Mouse (Mus musculus) C2C12 (cell line): Measurements from ENCODE around the gene Comp. TPM values are rescaled to one million over a fixed set of nuclear protein-coding genes. Genes with fewer than 3 reads are reported as not detected.

Source experiments
- H3K27me3 ChIP-seq: one replicate; pipeline ENCODE4 v1.6.1; 2011; ENCODE audit not compliant: control insufficient read depth, insufficient read depth, insufficient read length
- H3K36me3 ChIP-seq: one replicate; pipeline ENCODE4 v1.6.1; 2011; ENCODE audit not compliant: control insufficient read depth, insufficient read depth
- H3K4me3 ChIP-seq: one replicate; pipeline ENCODE4 v1.5.1; 2011; ENCODE audit warnings: mild to moderate bottlenecking, control low read depth; ENCODE audit not compliant: poor library complexity, insufficient read depth, severe bottlenecking
- H3K79me2 ChIP-seq: one replicate; pipeline ENCODE4 v1.6.1; 2011; ENCODE audit not compliant: control insufficient read depth, insufficient read depth
- H3K79me3 ChIP-seq: one replicate; pipeline ENCODE4 v1.6.1; 2011; ENCODE audit warnings: low read depth, control low read depth
- H3ac ChIP-seq: one replicate; pipeline ENCODE3; 2011; ENCODE audit warnings: low read depth; ENCODE audit not compliant: control insufficient read depth, insufficient read length
- CEBPB ChIP-seq: IDR thresholded peaks from one replicate; pipeline ENCODE4 v1.6.1; 2011; ENCODE audit warnings: low read depth, mild to moderate bottlenecking, control low read depth, moderate library complexity
- CTCF ChIP-seq: IDR thresholded peaks from one replicate; pipeline ENCODE4 v1.5.1; 2011; ENCODE audit not compliant: control insufficient read depth, insufficient read depth, insufficient read length
- FOSL1 ChIP-seq: IDR thresholded peaks from one replicate; pipeline ENCODE4 v1.8.0; 2011; ENCODE audit warnings: mild to moderate bottlenecking, low read length; ENCODE audit not compliant: poor library complexity, insufficient read depth, severe bottlenecking
- MAX ChIP-seq: IDR thresholded peaks from one replicate; pipeline ENCODE4 v1.6.1; 2011; ENCODE audit warnings: mild to moderate bottlenecking, control low read depth
- MYOD1 ChIP-seq: IDR thresholded peaks from one replicate; pipeline ENCODE4 v1.6.1; 2011; ENCODE audit warnings: low read depth; ENCODE audit not compliant: control insufficient read depth, insufficient read length
- MYOG ChIP-seq: IDR thresholded peaks from one replicate; pipeline ENCODE4 v1.6.1; 2011; ENCODE audit not compliant: control insufficient read depth, insufficient read length; ENCODE audit errors: extremely low read depth
- USF1 ChIP-seq: IDR thresholded peaks from one replicate; pipeline ENCODE4 v1.6.1; 2011; ENCODE audit warnings: low read depth, mild to moderate bottlenecking, control low read depth, moderate library complexity
- polyA plus RNA-seq: library from polyadenylated mRNA; unstranded; fragments of >200 nt; fragmentation: generic; extraction: Trizol; gene quantifications from one replicate; pipeline ENCODE4 v1.2.1, GENCODE M21; 2012; ENCODE audit warnings: missing spikeins

The Comp gene
- polyA plus RNA-seq, 1 experiment: 0.20 TPM

DNA sequence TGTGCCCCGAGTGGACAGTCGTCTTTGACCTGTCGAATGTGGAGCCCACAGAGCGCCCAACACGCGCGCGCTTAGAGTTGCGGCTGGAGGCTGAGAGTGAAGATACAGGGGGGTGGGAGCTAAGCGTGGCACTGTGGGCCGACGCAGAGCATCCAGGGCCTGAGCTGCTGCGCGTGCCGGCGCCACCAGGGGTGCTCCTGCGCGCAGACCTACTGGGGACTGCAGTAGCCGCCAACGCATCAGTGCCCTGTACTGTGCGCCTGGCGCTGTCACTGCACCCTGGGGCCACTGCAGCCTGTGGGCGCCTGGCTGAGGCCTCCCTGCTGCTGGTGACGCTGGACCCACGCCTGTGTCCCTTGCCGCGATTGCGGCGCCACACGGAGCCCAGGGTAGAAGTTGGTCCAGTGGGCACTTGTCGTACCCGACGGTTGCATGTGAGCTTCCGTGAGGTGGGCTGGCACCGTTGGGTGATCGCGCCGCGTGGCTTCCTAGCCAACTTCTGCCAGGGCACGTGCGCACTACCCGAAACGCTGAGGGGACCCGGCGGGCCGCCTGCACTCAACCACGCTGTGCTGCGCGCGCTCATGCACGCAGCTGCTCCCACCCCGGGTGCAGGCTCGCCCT is 42.5 kb upstream of the Comp start:
- Histone ChIP-seq H3K79me3 (no peaks in the 10 kb centered on the region), H3K4me3 (no peak overlapping the region), H3K36me3 (peaks cover 50% of the 10 kb centered on the region), H3ac (no peak overlapping the region), H3K79me2 (no peaks in the 10 kb centered on the region), H3K27me3 (no peaks in the 10 kb centered on the region)
- no peak for TF ChIP-seq USF1
- TF ChIP-seq MYOD1: no peak
- TF ChIP-seq CEBPB: no peak
- TF ChIP-seq MYOG: no peak
- no peak for TF ChIP-seq CTCF
- no peak for TF ChIP-seq FOSL1

GRCm38 (mm10) chr8:70331526-70331925 is 41.8 kb upstream of the Comp start:
- Histone ChIP-seq H3K27me3 (no peaks in the 10 kb centered on the region), H3ac (no peak overlapping the region), H3K36me3 (peaks cover 57% of the 10 kb centered on the region), H3K4me3 (no peak overlapping the region), H3K79me3 (no peaks in the 10 kb centered on the region), H3K79me2 (no peaks in the 10 kb centered on the region)
- no peak for TF ChIP-seq MYOG
- TF ChIP-seq CEBPB: no peak
- TF ChIP-seq CTCF: no peak
- no peak for TF ChIP-seq FOSL1
- no peak for TF ChIP-seq MYOD1

- Histone ChIP-seq H3ac (no peak overlapping the region), H3K36me3 (peaks cover 65% of the 10 kb centered on the region), H3K4me3 (no peak overlapping the region), H3K27me3 (no peaks in the 10 kb centered on the region), H3K79me3 (no peaks in the 10 kb centered on the region), H3K79me2 (no peaks in the 10 kb centered on the region)
- no peak for TF ChIP-seq USF1
- TF ChIP-seq MYOG: no peak
- no peak for TF ChIP-seq CEBPB
- TF ChIP-seq MAX: no peak
- no peak for TF ChIP-seq CTCF
- TF ChIP-seq FOSL1: no peak
Observed at GRCm38 (mm10) chr8:70332070-70332877, 41.1 kb upstream of the Comp start.

DNA sequence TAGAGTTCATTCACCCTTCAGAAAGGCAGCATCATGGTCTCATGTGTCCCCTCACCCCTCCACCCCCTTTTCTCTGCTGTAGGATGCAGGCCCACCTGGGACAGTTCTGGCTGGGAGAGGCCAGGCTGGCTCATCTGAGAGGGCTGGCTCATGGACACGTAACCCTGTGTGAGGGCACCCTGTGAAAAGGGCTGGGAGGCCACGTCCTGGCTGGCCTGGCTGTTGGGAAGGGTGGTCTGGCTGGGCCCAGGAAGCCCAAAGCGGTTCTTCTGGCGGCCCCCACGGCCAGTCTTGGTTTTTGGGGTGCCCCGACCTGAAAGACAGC is 40.5 kb upstream of the Comp start:
- no peaks in the 10 kb centered on the region for H3K79me3 ChIP-seq
- H3K79me2 ChIP-seq: no peaks in the 10 kb centered on the region
- no peaks in the 10 kb centered on the region for H3K27me3 ChIP-seq
- no peak overlapping the region for H3ac ChIP-seq
- no peak for TF ChIP-seq FOSL1
- no peak for TF ChIP-seq USF1
- TF ChIP-seq MAX: no peak
- TF ChIP-seq MYOD1: no peak
- no peak for TF ChIP-seq CTCF
- no peak for TF ChIP-seq CEBPB
- TF ChIP-seq MYOG: no peak
- H3K4me3 ChIP-seq: no peak overlapping the region
- peaks cover 70% of the 10 kb centered on the region for H3K36me3 ChIP-seq

- TF ChIP-seq MYOG (no peak), CEBPB (no peak), FOSL1 (no peak), MYOD1 (no peak), MAX (no peak), USF1 (no peak), CTCF (no peak)
- Histone ChIP-seq H3K27me3 (no peaks in the 10 kb centered on the region), H3K79me2 (peaks cover 32% of the 10 kb centered on the region), H3K36me3 (peaks cover 98% of the 10 kb centered on the region), H3K4me3 (no peak overlapping the region), H3ac (no peak overlapping the region), H3K79me3 (peaks cover 19% of the 10 kb centered on the region)
Observed at GRCm38 (mm10) chr8:70338931-70339330, 34.4 kb upstream of the Comp start.

GRCm38 (mm10) chr8:70340659-70341058 is 32.7 kb upstream of the Comp start:
- Histone ChIP-seq H3K79me2 (peaks cover 49% of the 10 kb centered on the region), H3ac (no peak overlapping the region), H3K27me3 (no peaks in the 10 kb centered on the region), H3K4me3 (no peak overlapping the region), H3K79me3 (peaks cover 34% of the 10 kb centered on the region), H3K36me3 (peaks cover 85% of the 10 kb centered on the region)
- TF ChIP-seq USF1 (no peak), MAX (no peak), CEBPB (no peak), CTCF (no peak), FOSL1 (no peak), MYOG (no peak), MYOD1 (no peak)
